Comparison of ENCODE assay signal across 14 mouse cellular contexts in the genomic region with DNA sequence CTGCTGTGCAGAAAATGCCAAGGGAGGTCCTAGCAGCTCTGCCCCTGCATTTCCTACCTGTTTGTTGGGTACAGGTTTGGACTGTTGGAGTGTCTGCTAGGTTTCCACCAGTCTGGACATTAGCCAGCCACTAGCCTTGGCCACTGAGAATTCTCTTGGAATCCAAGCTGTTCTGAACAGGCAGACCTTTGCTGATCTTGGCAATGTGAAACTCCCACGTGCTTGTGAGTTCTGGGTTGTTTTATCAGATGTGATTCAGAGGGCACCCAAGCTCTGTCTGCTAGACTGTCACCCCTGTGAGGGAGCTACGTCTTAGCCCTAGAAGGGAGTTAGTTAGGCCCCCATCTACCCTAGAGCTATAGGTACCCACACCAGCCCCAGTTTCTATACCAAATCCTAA. TPM values are rescaled to one million over a fixed set of nuclear protein-coding genes. Genes with fewer than 3 reads are reported as not detected.
DNase-seq lines count a peak whose midpoint lies in the region; ATAC-seq and TF ChIP-seq lines count a peak whose summit lies in the region.
"Had no signal": no experiment of that assay in that cellular context is flagged by ENCODE, and none has a peak within 500 bp of the region (broad histone marks: within the 10 kb centered on the region; RNA-seq: fewer than 3 reads in every experiment).

No protein-coding gene starts in this region.

- peak; percentile 90 for DNase-seq in heart, adult 11 months
- DNase-seq in MEL (ENCODE audit: low read depth, low spot score) = peak; percentile 42
- DNase-seq in adrenal gland, postnatal 14 days = peak; percentile 67
- DNase-seq in cerebellum, postnatal 10 days = peak; percentile 63 to 72
- DNase-seq in right cerebral cortex, adult 2 months (ENCODE audit: low spot score in 2 of 2) = no peak
- no peak for DNase-seq in spleen, postnatal 10 days (ENCODE audit: low spot score in 2 of 2)
- no peak for DNase-seq in right cerebral cortex, adult 18-20 months
- DNase-seq: kidney, adult 11 months had no signal

- ATAC-seq in heart, embryonic 11.5 days (replicated peaks; ENCODE audit: insufficient number of reproducible peaks, low FRiP score, low TSS enrichment) = no peak

- no peaks in the 10 kb centered on the region for H3K36me3 ChIP-seq in heart, embryonic 11.5 days (ENCODE audit: control insufficient read depth, insufficient read depth, low read length)
- peaks cover 0 to 5% of the 10 kb centered on the region in 2 experiments; a peak in 2 of 4 replicates for H3K36me3 ChIP-seq in MEL (ENCODE audit: control insufficient read depth in 1 of 2, insufficient read depth in 2 of 2, low read length in 2 of 2)
- H3K36me3 ChIP-seq: G1E; hindbrain, embryonic 15.5 days; limb, embryonic 15.5 days; lung, embryonic 15.5 days; neural tube, embryonic 13.5 days had no signal

- peaks cover 7% of the 10 kb centered on the region for H3K4me1 ChIP-seq in heart, embryonic 11.5 days (ENCODE audit: control insufficient read depth, insufficient read depth, low read length)
- H3K4me1 ChIP-seq in MEL (ENCODE audit: control insufficient read depth in 1 of 2, insufficient read depth in 2 of 2, low read length in 2 of 2) = peaks cover 3 to 20% of the 10 kb centered on the region in 2 experiments

- TF ChIP-seq EP300 in MEL (IDR thresholded peaks at IDR 0.05; ENCODE audit: low read depth in 1 of 2, low read length in 2 of 2) = no peak

- H3K4me2 ChIP-seq in heart, embryonic 11.5 days = no peak overlapping the region
- H3K4me2 ChIP-seq: hindbrain, embryonic 15.5 days; limb, embryonic 15.5 days; lung, embryonic 15.5 days; neural tube, embryonic 13.5 days had no signal

- no peak overlapping the region for H3K9ac ChIP-seq in heart, embryonic 11.5 days (ENCODE audit: low read depth, low read length)
- no peak overlapping the region for H3K9ac ChIP-seq in MEL (ENCODE audit: control insufficient read depth, low read depth, low read length, poor library complexity, severe bottlenecking)
- H3K9ac ChIP-seq: hindbrain, embryonic 15.5 days; limb, embryonic 15.5 days; lung, embryonic 15.5 days; neural tube, embryonic 13.5 days had no signal

- no peak overlapping the region for H3K4me3 ChIP-seq in heart, embryonic 11.5 days (ENCODE audit: low read depth, low read length)
- H3K4me3 ChIP-seq in MEL (ENCODE audit: control insufficient read depth in 1 of 2, insufficient read depth in 1 of 2, low read depth in 2 of 2, low read length in 2 of 2) = no peak overlapping the region
- H3K4me3 ChIP-seq: hindbrain, embryonic 15.5 days; limb, embryonic 15.5 days; lung, embryonic 15.5 days; neural tube, embryonic 13.5 days had no signal

- peaks cover 7% of the 10 kb centered on the region for H3K27me3 ChIP-seq in heart, embryonic 11.5 days (ENCODE audit: control insufficient read depth, insufficient read depth, low read length)
- no peaks in the 10 kb centered on the region for H3K27me3 ChIP-seq in MEL (ENCODE audit: control insufficient read depth in 1 of 2, insufficient read depth in 2 of 2, low read length in 2 of 2)

- no peaks in the 10 kb centered on the region for H3K9me3 ChIP-seq in heart, embryonic 11.5 days (replicated peaks; ENCODE audit: control insufficient read depth, low read length)
- no peaks in the 10 kb centered on the region for H3K9me3 ChIP-seq in MEL (replicated peaks; ENCODE audit: insufficient read depth, low read length)
- H3K9me3 ChIP-seq: G1E; hindbrain, embryonic 15.5 days; limb, embryonic 15.5 days; lung, embryonic 15.5 days; neural tube, embryonic 13.5 days had no signal

- H3K27ac ChIP-seq in heart, embryonic 11.5 days (ENCODE audit: low read depth, low read length) = no peak overlapping the region
- no peak overlapping the region for H3K27ac ChIP-seq in MEL (ENCODE audit: control insufficient read depth, low read depth, low read length)
- H3K27ac ChIP-seq: hindbrain, embryonic 15.5 days; limb, embryonic 15.5 days; lung, embryonic 15.5 days; neural tube, embryonic 13.5 days had no signal

- no peak for TF ChIP-seq CTCF in MEL (IDR thresholded peaks at IDR 0.05 in 2 of 3, conservative IDR thresholded peaks at IDR 0.05 in 1 of 3; ENCODE audit: control insufficient read depth in 1 of 3, insufficient read depth in 1 of 3, low read depth in 2 of 3, low read length in 3 of 3, poor library complexity in 1 of 3, severe bottlenecking in 1 of 3)

- no peak for TF ChIP-seq POLR2A in MEL (IDR thresholded peaks at IDR 0.05; ENCODE audit: control insufficient read depth in 1 of 2, insufficient read depth in 1 of 2, low read depth in 1 of 2, low read length in 2 of 2, poor library complexity in 1 of 2)

- 60% methylated on average over 2 of the region's 2 CpGs for WGBS in heart, embryonic 11.5 days (ENCODE audit: insufficient replicate concordance)

- no peak for TF ChIP-seq RAD21 in MEL (IDR thresholded peaks at IDR 0.05; ENCODE audit: low read depth, low read length)

- no peaks in the 10 kb centered on the region for H3K79me2 ChIP-seq in MEL (ENCODE audit: control insufficient read depth, insufficient read depth, low read length, poor library complexity)

TF ChIP-seq in MEL, 35 proteins besides CTCF, POLR2A, EP300 and RAD21:
- TF ChIP-seq MYC (IDR thresholded peaks at IDR 0.05; ENCODE audit: low read depth, low read length) (0 out of 2 replicates have a peak, but pooled peaks have one; percentile 27), GATA1 (IDR thresholded peaks at IDR 0.05; ENCODE audit: low read depth, low read length) (peak; percentile 40; the same call in 1 of the 2 replicates), ETS1 (IDR thresholded peaks at IDR 0.05; ENCODE audit: low read depth, low read length) (0 out of 2 replicates have a peak, but pooled peaks have one; percentile 11), USF1 (IDR thresholded peaks at IDR 0.05; ENCODE audit: low read depth, low read length) (no peak), ZKSCAN1 (IDR thresholded peaks at IDR 0.05; ENCODE audit: low read depth, low read length) (no peak), BHLHE40 (IDR thresholded peaks at IDR 0.05; ENCODE audit: borderline replicate concordance, low read depth, low read length) (peak; percentile 40; the same call in 1 of the 2 replicates), MAX (IDR thresholded peaks at IDR 0.05; ENCODE audit: low read length) (peak; percentile 55; the same call in 1 of the 2 replicates), MAZ (IDR thresholded peaks at IDR 0.05; ENCODE audit: low read depth, low read length) (no peak)
TF ChIP-seq in MEL: peak in this region for 5.

RNA-seq across cellular contexts. Expression of gene Synj2, which starts 3.6 kb away (rescaled TPM):
- polyA plus RNA-seq in heart, embryonic 11.5 days (2014; fragmentation: Nextera tagmentation; extraction: Ambion mirVana) = 3.0 and 3.3 TPM in 2 replicates
- total RNA-seq in MEL (2012; rRNA removed) = 1.2 and 1.8 TPM in 2 replicates
- polyA plus RNA-seq in MEL (2012; ENCODE audit: insufficient read depth in 1 of 2, insufficient read length in 2 of 2, low read depth in 1 of 2, low replicate concordance in 2 of 2, missing spikeins in 1 of 2) = 1 to 10 TPM in 1 of 2 experiments, not detected in 1; 2.5 TPM
- 12.4 and 13.3 TPM in 2 replicates for total RNA-seq in adrenal gland, postnatal 14 days (2021)

Comparison
In these comparisons a context has a peak if more than half of its experiments do, and no peak if none do; other contexts are left out.
1. DNase-seq: peak in heart, adult 11 months (single experiment), MEL (single experiment), adrenal gland, postnatal 14 days (single experiment) and cerebellum, postnatal 10 days (2 of 2); none in right cerebral cortex, adult 2 months (0 of 2), spleen, postnatal 10 days (0 of 2) and right cerebral cortex, adult 18-20 months (single experiment).